In genomic region chr12:5319359-5319973, GRCm38 (mm10) we compare ENCODE assay signal across 18 mouse cellular contexts. TPM values are rescaled to one million over a fixed set of nuclear protein-coding genes. Genes with fewer than 3 reads are reported as not detected.
DNase-seq lines count a peak whose midpoint lies in the region; ATAC-seq lines count a peak whose summit lies in the region.
"Had no signal": no experiment of that assay in that cellular context is flagged by ENCODE, and none has a peak within 500 bp of the region (broad histone marks: within the 10 kb centered on the region; RNA-seq: fewer than 3 reads in every experiment).

No protein-coding gene starts in this region.

- H3K4me3 ChIP-seq in forebrain, embryonic 14.5 days (ENCODE audit: low read depth, low read length): no peak overlapping the region
- no peak overlapping the region for H3K4me3 ChIP-seq in forebrain, embryonic 11.5 days (ENCODE audit: low read depth, low read length)
- H3K4me3 ChIP-seq in midbrain, embryonic 10.5 days: no peak overlapping the region
- H3K4me3 ChIP-seq in midbrain, embryonic 16.5 days (ENCODE audit: low read depth, low read length): no peak overlapping the region
- H3K4me3 ChIP-seq in embryonic facial prominence, embryonic 14.5 days (ENCODE audit: low read depth, low read length): no peak overlapping the region
- H3K4me3 ChIP-seq: erythroblast, embryonic 14.5 days had no signal

- H3K27ac ChIP-seq in forebrain, embryonic 14.5 days (ENCODE audit: low read depth, low read length): no peak overlapping the region
- H3K27ac ChIP-seq in forebrain, embryonic 11.5 days (ENCODE audit: low read depth, low read length): no peak overlapping the region
- 0 out of 2 replicates have a peak overlapping the region, but pooled peaks have one; percentile 33 for H3K27ac ChIP-seq in midbrain, embryonic 10.5 days (replicated peaks)
- no peak overlapping the region for H3K27ac ChIP-seq in midbrain, embryonic 16.5 days (ENCODE audit: low read length)
- H3K27ac ChIP-seq in embryonic facial prominence, embryonic 14.5 days (replicated peaks; ENCODE audit: low read depth, low read length): no peak overlapping the region

- 26% methylated on average over 12 of the region's 12 CpGs for WGBS in forebrain, embryonic 14.5 days
- 40% methylated on average over 12 of the region's 12 CpGs for WGBS in forebrain, embryonic 11.5 days
- WGBS in midbrain, embryonic 10.5 days: 42% methylated on average over 12 of the region's 12 CpGs
- 37% methylated on average over 12 of the region's 12 CpGs for WGBS in midbrain, embryonic 16.5 days
- 18% methylated on average over 12 of the region's 12 CpGs for WGBS in embryonic facial prominence, embryonic 14.5 days

- no peaks in the 10 kb centered on the region for H3K27me3 ChIP-seq in forebrain, embryonic 14.5 days (replicated peaks; ENCODE audit: control insufficient read depth, insufficient read depth, low read length)
- H3K27me3 ChIP-seq in forebrain, embryonic 11.5 days (ENCODE audit: control insufficient read depth, insufficient read depth, low read length): no peaks in the 10 kb centered on the region
- H3K27me3 ChIP-seq in midbrain, embryonic 10.5 days (ENCODE audit: low read depth, poor library complexity, severe bottlenecking): no peaks in the 10 kb centered on the region
- no peaks in the 10 kb centered on the region for H3K27me3 ChIP-seq in midbrain, embryonic 16.5 days (ENCODE audit: control insufficient read depth, insufficient read depth, low read depth, low read length)
- H3K27me3 ChIP-seq in embryonic facial prominence, embryonic 14.5 days (replicated peaks; ENCODE audit: control insufficient read depth, insufficient read depth, low read length): no peaks in the 10 kb centered on the region

- peak; percentile 70 for ATAC-seq in forebrain, embryonic 14.5 days
- ATAC-seq in forebrain, embryonic 11.5 days (replicated peaks; ENCODE audit: low FRiP score): no peak
- no peak for ATAC-seq in midbrain, embryonic 16.5 days
- peak; percentile 63 for ATAC-seq in embryonic facial prominence, embryonic 14.5 days (ENCODE audit: low read depth)
- ATAC-seq: activated CD4-positive, CD25-positive, alpha-beta regulatory T cell, adult 4 months had no signal

- H3K4me1 ChIP-seq in forebrain, embryonic 14.5 days (ENCODE audit: control insufficient read depth, insufficient read depth, low read length): peaks cover 11% of the 10 kb centered on the region
- H3K4me1 ChIP-seq in forebrain, embryonic 11.5 days (replicated peaks; ENCODE audit: control insufficient read depth, insufficient read depth, low read length): peaks cover 5% of the 10 kb centered on the region
- H3K4me1 ChIP-seq in midbrain, embryonic 10.5 days: peaks cover 11% of the 10 kb centered on the region
- no peaks in the 10 kb centered on the region for H3K4me1 ChIP-seq in midbrain, embryonic 16.5 days (ENCODE audit: control insufficient read depth, insufficient read depth, low read length)
- peaks cover 10% of the 10 kb centered on the region for H3K4me1 ChIP-seq in embryonic facial prominence, embryonic 14.5 days (ENCODE audit: control insufficient read depth, insufficient read depth, low read length)

- no peak overlapping the region for H3K9ac ChIP-seq in forebrain, embryonic 14.5 days (ENCODE audit: low read length)
- H3K9ac ChIP-seq in forebrain, embryonic 11.5 days (ENCODE audit: low read length): no peak overlapping the region
- H3K9ac ChIP-seq in midbrain, embryonic 16.5 days (ENCODE audit: low read depth, low read length): no peak overlapping the region
- no peak overlapping the region for H3K9ac ChIP-seq in embryonic facial prominence, embryonic 14.5 days (ENCODE audit: low read depth, low read length)

- no peak overlapping the region for H3K4me2 ChIP-seq in forebrain, embryonic 14.5 days (ENCODE audit: low read length)
- H3K4me2 ChIP-seq in forebrain, embryonic 11.5 days (ENCODE audit: low read depth, low read length, severe bottlenecking): no peak overlapping the region
- H3K4me2 ChIP-seq in midbrain, embryonic 16.5 days (ENCODE audit: low read length): no peak overlapping the region
- no peak overlapping the region for H3K4me2 ChIP-seq in embryonic facial prominence, embryonic 14.5 days (ENCODE audit: low read depth, low read length)
- H3K4me2 ChIP-seq: liver, embryonic 11.5 days had no signal

- peak; percentile 39 for DNase-seq in forebrain, embryonic 14.5 days (ENCODE audit: low spot score)
- DNase-seq in forebrain, embryonic 11.5 days (ENCODE audit: low spot score): no peak
- DNase-seq in midbrain, embryonic 10.5 days (ENCODE audit: low spot score): peak; percentile 35
- peak; percentile 64 for DNase-seq in embryonic facial prominence, embryonic 14.5 days (ENCODE audit: low spot score)
- peak; percentile 54 for DNase-seq in mesoderm, embryonic 11.5 days (ENCODE audit: low read depth, low spot score)
- no peak for DNase-seq in thymus, postnatal 4 days
- no peak for DNase-seq in urinary bladder, adult 2 months (ENCODE audit: low spot score)
- DNase-seq: cerebellum, adult 8-10 months; gastrocnemius, postnatal 14 days; heart, postnatal 14 days; kidney, adult 18-20 months; layer of hippocampus, postnatal 36 days; lung, postnatal 4 days had no signal

- no peaks in the 10 kb centered on the region for H3K9me3 ChIP-seq in forebrain, embryonic 14.5 days (replicated peaks; ENCODE audit: control insufficient read depth, low read length)
- no peaks in the 10 kb centered on the region for H3K9me3 ChIP-seq in forebrain, embryonic 11.5 days (ENCODE audit: control insufficient read depth, low read length)
- H3K9me3 ChIP-seq in midbrain, embryonic 10.5 days (replicated peaks): no peaks in the 10 kb centered on the region
- no peaks in the 10 kb centered on the region for H3K9me3 ChIP-seq in midbrain, embryonic 16.5 days (replicated peaks; ENCODE audit: control insufficient read depth, low read length, poor library complexity, severe bottlenecking)
- H3K9me3 ChIP-seq in embryonic facial prominence, embryonic 14.5 days (ENCODE audit: control insufficient read depth, low read length): no peaks in the 10 kb centered on the region

- no peaks in the 10 kb centered on the region for H3K36me3 ChIP-seq in forebrain, embryonic 14.5 days (ENCODE audit: control insufficient read depth, insufficient read depth, low read length)
- H3K36me3 ChIP-seq in forebrain, embryonic 11.5 days (ENCODE audit: control insufficient read depth, insufficient read depth, low read length): no peaks in the 10 kb centered on the region
- H3K36me3 ChIP-seq in midbrain, embryonic 10.5 days: no peaks in the 10 kb centered on the region
- no peaks in the 10 kb centered on the region for H3K36me3 ChIP-seq in midbrain, embryonic 16.5 days (ENCODE audit: control insufficient read depth, insufficient read depth, low read length)
- no peaks in the 10 kb centered on the region for H3K36me3 ChIP-seq in embryonic facial prominence, embryonic 14.5 days (ENCODE audit: control insufficient read depth, insufficient read depth, low read length)

RNA-seq across cellular contexts. Expression of gene Klhl29, which starts 56.0 kb away (rescaled TPM):
- 8.5 and 11.0 TPM in 2 replicates for polyA plus RNA-seq in forebrain, embryonic 14.5 days (2014; fragmentation: Nextera tagmentation; extraction: Ambion mirVana)
- polyA plus RNA-seq in forebrain, embryonic 11.5 days (2014; fragmentation: Nextera tagmentation; extraction: Ambion mirVana): 3.8 and 4.0 TPM in 2 replicates
- 0.85 and 1.1 TPM in 2 replicates for polyA plus RNA-seq in midbrain, embryonic 10.5 days (2016; fragmentation: Nextera tagmentation; extraction: Ambion mirVana)
- polyA plus RNA-seq in midbrain, embryonic 16.5 days (2015; fragmentation: Nextera tagmentation; extraction: Ambion mirVana): 4.0 and 4.6 TPM in 2 replicates
- 3.6 and 3.7 TPM in 2 replicates for polyA plus RNA-seq in embryonic facial prominence, embryonic 14.5 days (2014; fragmentation: Nextera tagmentation; extraction: Ambion mirVana)
- polyA plus RNA-seq in urinary bladder, adult 2 months (2012; rRNA removed): 7.8 and 8.7 TPM in 2 replicates
- polyA plus RNA-seq: C2C12; erythroblast, embryonic 14.5 days had no signal

Comparison
In these comparisons a context has a peak if more than half of its experiments do, and no peak if none do; other contexts are left out.
1. ATAC-seq: peak in forebrain, embryonic 14.5 days (single experiment) and embryonic facial prominence, embryonic 14.5 days (single experiment); none in forebrain, embryonic 11.5 days (single experiment) and midbrain, embryonic 16.5 days (single experiment).
2. DNase-seq: peak in forebrain, embryonic 14.5 days (single experiment), midbrain, embryonic 10.5 days (single experiment), embryonic facial prominence, embryonic 14.5 days (single experiment) and mesoderm, embryonic 11.5 days (single experiment); none in forebrain, embryonic 11.5 days (single experiment), thymus, postnatal 4 days (single experiment) and urinary bladder, adult 2 months (single experiment).